Mouse (Mus musculus) testis, adult 2 months (tissue): ENCODE results near the gene Sqor. TPM values are rescaled to one million over a fixed set of nuclear protein-coding genes. Genes with fewer than 3 reads are reported as not detected.

ENCODE experiments used
- H3K27ac ChIP-seq: fragments of 200-500 bp; 2 replicates; pipeline ENCODE4 v1.5.1; 2012; ENCODE audit warnings: low read depth, low read length; ENCODE audit not compliant: control insufficient read depth, insufficient read depth
- H3K27me3 ChIP-seq: fragments of 200-500 bp; 2 replicates; pipeline ENCODE4 v1.6.1; 2012; ENCODE audit warnings: mild to moderate bottlenecking, low read length, moderate library complexity; ENCODE audit not compliant: control insufficient read depth, insufficient read depth
- H3K36me3 ChIP-seq: fragments of 200-500 bp; 2 replicates; pipeline ENCODE4 v1.6.1; 2012; ENCODE audit warnings: mild to moderate bottlenecking, low read length; ENCODE audit not compliant: control insufficient read depth, insufficient read depth
- H3K4me1 ChIP-seq: fragments of 200-500 bp; 2 replicates; pipeline ENCODE4 v1.6.1; 2012; ENCODE audit warnings: low read length; ENCODE audit not compliant: control insufficient read depth, insufficient read depth
- H3K4me3 ChIP-seq: fragments of 200-500 bp; 2 replicates; pipeline ENCODE4 v1.5.1; 2012; ENCODE audit warnings: low read depth, mild to moderate bottlenecking, low read length, moderate library complexity, mixed read lengths; ENCODE audit not compliant: control insufficient read depth
- CTCF ChIP-seq: fragments of 200-500 bp; IDR thresholded peaks from 2 replicates; pipeline ENCODE4 v1.5.1; 2012; ENCODE audit warnings: low read depth, mild to moderate bottlenecking, inconsistent platforms, low read length, moderate library complexity; ENCODE audit not compliant: control insufficient read depth, insufficient read depth, insufficient replicate concordance
- POLR2A ChIP-seq: fragments of 200-500 bp; IDR thresholded peaks from 2 replicates; pipeline ENCODE4 v1.6.1; 2012; ENCODE audit warnings: low read depth, mild to moderate bottlenecking, inconsistent platforms, low read length, moderate library complexity; ENCODE audit not compliant: control insufficient read depth
- polyA plus RNA-seq: library from polyadenylated mRNA; depleted of rRNA; stranded (reverse); fragments of >200 nt; gene quantifications from 2 replicates; pipeline ENCODE4 v1.2.3, GENCODE M21; 2012

Gene Sqor
- polyA plus RNA-seq, 1 experiment: 336 TPM

DNA sequence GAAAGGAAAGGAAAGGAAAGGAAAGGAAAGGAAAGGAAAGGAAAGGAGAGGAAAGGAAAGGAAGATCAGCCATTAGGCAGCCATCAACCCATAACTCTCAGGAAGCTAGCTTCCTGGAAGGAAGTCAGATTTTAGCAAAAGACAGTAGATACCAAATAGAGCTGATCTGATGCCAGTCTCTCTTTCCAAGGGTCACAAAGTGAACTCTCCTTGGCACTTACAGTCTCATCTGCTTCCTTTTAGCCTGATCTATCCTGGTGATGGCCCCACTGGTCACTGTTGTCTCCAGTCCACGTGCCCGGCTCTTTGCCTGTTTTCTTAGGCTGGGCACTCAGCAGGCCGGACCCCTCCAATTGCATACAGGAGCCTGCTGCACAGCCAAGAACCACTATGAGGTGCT is 19.7 kb downstream of the Sqor start:
- TF ChIP-seq POLR2A: no peak
- TF ChIP-seq CTCF: no peak
- Histone ChIP-seq H3K4me3 (no peak overlapping the region), H3K4me1 (no peaks in the 10 kb centered on the region), H3K36me3 (no peaks in the 10 kb centered on the region), H3K27ac (no peak overlapping the region), H3K27me3 (no peaks in the 10 kb centered on the region)

DNA sequence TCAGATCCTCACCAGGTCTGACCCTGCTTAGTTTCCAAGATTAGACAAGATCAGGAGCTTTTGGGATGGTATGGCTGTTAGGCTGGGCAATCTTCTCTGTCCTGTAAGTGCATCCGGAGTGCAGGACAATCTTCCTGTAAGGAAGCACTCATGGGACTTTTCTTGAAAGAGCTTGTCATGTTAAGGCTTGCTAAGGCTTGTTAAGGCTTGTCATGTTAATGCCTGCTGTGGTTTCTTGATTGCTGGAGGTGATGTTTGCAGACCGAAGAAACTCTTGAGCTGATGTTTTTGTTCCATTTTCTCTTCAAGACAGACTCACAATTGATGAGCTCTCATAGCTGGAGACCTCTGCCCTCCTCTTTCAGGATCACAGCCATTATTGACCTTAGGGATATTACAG is 21.1 kb downstream of the Sqor start:
- H3K27ac ChIP-seq: no peak overlapping the region
- no peak for TF ChIP-seq POLR2A
- no peak for TF ChIP-seq CTCF
- H3K27me3 ChIP-seq: no peaks in the 10 kb centered on the region
- no peak overlapping the region for H3K4me3 ChIP-seq
- no peaks in the 10 kb centered on the region for H3K36me3 ChIP-seq
- H3K4me1 ChIP-seq: no peaks in the 10 kb centered on the region

DNA sequence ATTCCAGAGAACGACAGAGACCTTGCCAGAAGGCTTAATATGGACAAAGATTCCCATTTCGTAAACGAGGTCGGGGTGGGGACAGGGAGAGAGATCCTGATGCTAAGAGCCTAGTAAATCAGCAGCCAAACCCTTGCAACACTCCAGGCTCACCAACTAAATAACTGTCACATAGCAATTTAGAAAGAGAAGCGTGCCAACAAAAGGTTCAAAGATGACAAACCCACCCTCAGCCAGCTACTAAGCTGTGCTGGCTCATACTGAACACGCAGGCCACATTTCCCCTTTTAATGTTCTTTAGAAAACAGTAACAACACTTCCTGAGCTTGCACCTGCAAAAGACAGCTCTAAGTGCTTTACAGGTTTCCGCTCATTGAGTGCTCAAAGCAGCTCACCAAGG is 24.3 kb downstream of the Sqor start:
- TF ChIP-seq CTCF: no peak
- no peak for TF ChIP-seq POLR2A
- Histone ChIP-seq H3K4me3 (no peak overlapping the region), H3K36me3 (no peaks in the 10 kb centered on the region), H3K27me3 (no peaks in the 10 kb centered on the region), H3K4me1 (no peaks in the 10 kb centered on the region), H3K27ac (no peak overlapping the region)

- TF ChIP-seq POLR2A (no peak), CTCF (no peak)
- Histone ChIP-seq H3K27ac (no peak overlapping the region), H3K4me1 (no peaks in the 10 kb centered on the region), H3K27me3 (no peaks in the 10 kb centered on the region), H3K4me3 (no peak overlapping the region), H3K36me3 (no peaks in the 10 kb centered on the region)
Measured at GRCm38 (mm10) chr2:122789730-122790129, 24.7 kb downstream of the Sqor start.

- no peak for TF ChIP-seq POLR2A
- TF ChIP-seq CTCF: no peak
- Histone ChIP-seq H3K4me1 (no peaks in the 10 kb centered on the region; the same call in 1 of the 2 replicates), H3K27ac (no peak overlapping the region), H3K27me3 (no peaks in the 10 kb centered on the region), H3K4me3 (no peak overlapping the region), H3K36me3 (no peaks in the 10 kb centered on the region)
Measured at GRCm38 (mm10) chr2:122804392-122804791, 39.4 kb downstream of the Sqor start.

- TF ChIP-seq POLR2A (no peak), CTCF (no peak)
- Histone ChIP-seq H3K4me3 (no peak overlapping the region), H3K27ac (peak overlapping the region; percentile 52), H3K4me1 (no peaks in the 10 kb centered on the region), H3K27me3 (no peaks in the 10 kb centered on the region), H3K36me3 (no peaks in the 10 kb centered on the region)
Measured at GRCm38 (mm10) chr2:122806040-122806439, 41.0 kb downstream of the Sqor start.

GRCm38 (mm10) chr2:122809027-122809426 is 44.0 kb downstream of the Sqor start:
- Histone ChIP-seq H3K4me1 (no peaks in the 10 kb centered on the region), H3K4me3 (no peak overlapping the region), H3K27ac (no peak overlapping the region), H3K27me3 (no peaks in the 10 kb centered on the region), H3K36me3 (no peaks in the 10 kb centered on the region)
- TF ChIP-seq CTCF: no peak
- no peak for TF ChIP-seq POLR2A

- TF ChIP-seq CTCF (no peak), POLR2A (no peak)
- no peaks in the 10 kb centered on the region for H3K36me3 ChIP-seq
- no peak overlapping the region for H3K27ac ChIP-seq
- no peaks in the 10 kb centered on the region for H3K4me1 ChIP-seq
- H3K4me3 ChIP-seq: no peak overlapping the region
- H3K27me3 ChIP-seq: no peaks in the 10 kb centered on the region
Measured at GRCm38 (mm10) chr2:122816986-122817385, 51.9 kb downstream of the Sqor start.

DNA sequence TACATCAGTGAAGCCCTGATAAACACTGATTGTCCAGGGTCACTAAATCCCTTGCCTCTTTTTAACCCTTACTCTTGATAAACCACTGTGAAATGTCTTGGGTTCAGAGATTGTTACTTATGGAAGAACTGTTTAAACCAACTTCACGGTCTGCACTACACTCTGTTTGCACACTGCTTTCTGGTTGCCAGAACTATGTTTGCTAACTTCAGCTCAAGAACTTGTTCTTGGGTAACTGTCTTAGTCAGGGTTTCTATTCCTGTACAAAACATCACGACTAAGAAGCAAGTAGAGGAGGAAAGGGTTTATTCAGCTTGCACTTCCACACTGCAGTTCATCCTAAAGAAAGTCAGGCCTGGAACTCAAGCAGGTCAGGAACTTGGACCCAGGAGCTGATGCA is 56.2 kb downstream of the Sqor start:
- TF ChIP-seq CTCF: no peak
- no peak for TF ChIP-seq POLR2A
- no peaks in the 10 kb centered on the region for H3K27me3 ChIP-seq
- no peaks in the 10 kb centered on the region; the same call in 1 of the 2 replicates for H3K4me1 ChIP-seq
- no peak overlapping the region for H3K4me3 ChIP-seq
- H3K27ac ChIP-seq: no peak overlapping the region
- no peaks in the 10 kb centered on the region for H3K36me3 ChIP-seq
